Mouse (Mus musculus): ENCODE results near the gene AC124108.1. TPM values are rescaled to one million over a fixed set of nuclear protein-coding genes. Genes with fewer than 3 reads are reported as not detected.

AC124108.1 gene
- 2.9 and 4.8 TPM in 2 replicates for polyA plus RNA-seq (2014; fragmentation: Nextera tagmentation; extraction: Ambion mirVana)

- under 1% methylated on average over 34 of the region's 34 CpGs for WGBS
- H3K4me3 ChIP-seq (ENCODE audit: low read depth, low read length) = peak within 1 kb of the TSS; percentile 80
- H3K9me3 ChIP-seq (ENCODE audit: control insufficient read depth, low read length) = no peaks in the 10 kb centered on the region
- peak within 1 kb of the TSS; percentile 99 for H3K27ac ChIP-seq (ENCODE audit: low read depth, low read length)
- peak within 1 kb of the TSS; percentile 78 for H3K4me2 ChIP-seq (replicated peaks; ENCODE audit: low read depth, low read length)
- peaks cover 30% of the 10 kb centered on the region for H3K4me1 ChIP-seq (replicated peaks; ENCODE audit: control insufficient read depth, insufficient read depth, low read length)
- ATAC-seq (ENCODE audit: low FRiP score) = peak; percentile 17
- H3K27me3 ChIP-seq (ENCODE audit: control insufficient read depth, insufficient read depth, low read length) = peaks cover 2% of the 10 kb centered on the region; the same call in 1 of the 2 replicates
- DNase-seq (ENCODE audit: low spot score) = peak; percentile 72
- H3K9ac ChIP-seq (ENCODE audit: low read depth, low read length) = peak within 1 kb of the TSS; percentile 93
- H3K36me3 ChIP-seq (ENCODE audit: control insufficient read depth, insufficient read depth, low read length) = no peaks in the 10 kb centered on the region
These were observed at the start of gene AC124108.1, which contains the start of gene Lemd1 for GRCm38 (mm10) chr1:132191093-132191785. TSS of gene AC124108.1 (plus strand) at chr1:132191457. TSS of gene Lemd1 (plus strand) at chr1:132191431.

GRCm38 (mm10) chr1:132141753-132142152, 49.5 kb upstream of the AC124108.1 start:
- WGBS = 57% methylated on average over 13 of the region's 13 CpGs
- Histone ChIP-seq H3K4me2 (replicated peaks; ENCODE audit: low read depth, low read length) (no peak overlapping the region), H3K27me3 (ENCODE audit: control insufficient read depth, insufficient read depth, low read length) (peaks cover 20% of the 10 kb centered on the region), H3K27ac (ENCODE audit: low read depth, low read length) (no peak overlapping the region), H3K4me1 (replicated peaks; ENCODE audit: control insufficient read depth, insufficient read depth, low read length) (peaks cover 9% of the 10 kb centered on the region), H3K4me3 (ENCODE audit: low read depth, low read length) (no peak overlapping the region), H3K9me3 (ENCODE audit: control insufficient read depth, low read length) (no peaks in the 10 kb centered on the region), H3K36me3 (ENCODE audit: control insufficient read depth, insufficient read depth, low read length) (no peaks in the 10 kb centered on the region), H3K9ac (ENCODE audit: low read depth, low read length) (no peak overlapping the region)
- ATAC-seq (ENCODE audit: low FRiP score) (no peak), DNase-seq (ENCODE audit: low spot score) (no peak)

- ATAC-seq (ENCODE audit: low FRiP score) (no peak), DNase-seq (ENCODE audit: low spot score) (no peak)
- no peak overlapping the region for H3K4me2 ChIP-seq (replicated peaks; ENCODE audit: low read depth, low read length)
- no peak overlapping the region for H3K9ac ChIP-seq (ENCODE audit: low read depth, low read length)
- peaks cover 17% of the 10 kb centered on the region for H3K27me3 ChIP-seq (ENCODE audit: control insufficient read depth, insufficient read depth, low read length)
- peaks cover 9% of the 10 kb centered on the region for H3K4me1 ChIP-seq (replicated peaks; ENCODE audit: control insufficient read depth, insufficient read depth, low read length)
- H3K27ac ChIP-seq (ENCODE audit: low read depth, low read length) = no peak overlapping the region
- no peaks in the 10 kb centered on the region for H3K9me3 ChIP-seq (ENCODE audit: control insufficient read depth, low read length)
- no peaks in the 10 kb centered on the region for H3K36me3 ChIP-seq (ENCODE audit: control insufficient read depth, insufficient read depth, low read length)
- 78% methylated on average over 5 of the region's 5 CpGs for WGBS
- no peak overlapping the region for H3K4me3 ChIP-seq (ENCODE audit: low read depth, low read length)
These were observed 48.2 kb upstream of the AC124108.1 start for GRCm38 (mm10) chr1:132143079-132143478.

- no peak overlapping the region for H3K9ac ChIP-seq (ENCODE audit: low read depth, low read length)
- ATAC-seq (ENCODE audit: low FRiP score) = no peak
- 74% methylated on average over 4 of the region's 4 CpGs for WGBS
- peaks cover 9% of the 10 kb centered on the region for H3K4me1 ChIP-seq (replicated peaks; ENCODE audit: control insufficient read depth, insufficient read depth, low read length)
- H3K4me3 ChIP-seq (ENCODE audit: low read depth, low read length) = no peak overlapping the region
- H3K4me2 ChIP-seq (replicated peaks; ENCODE audit: low read depth, low read length) = no peak overlapping the region
- H3K27ac ChIP-seq (ENCODE audit: low read depth, low read length) = no peak overlapping the region
- no peaks in the 10 kb centered on the region for H3K36me3 ChIP-seq (ENCODE audit: control insufficient read depth, insufficient read depth, low read length)
- no peaks in the 10 kb centered on the region for H3K9me3 ChIP-seq (ENCODE audit: control insufficient read depth, low read length)
- DNase-seq (ENCODE audit: low spot score) = no peak
- peaks cover 11% of the 10 kb centered on the region for H3K27me3 ChIP-seq (ENCODE audit: control insufficient read depth, insufficient read depth, low read length)
These were observed 47.5 kb upstream of the AC124108.1 start for GRCm38 (mm10) chr1:132143730-132144129.

GRCm38 (mm10) chr1:132144223-132144622, 47.0 kb upstream of the AC124108.1 start:
- H3K4me3 ChIP-seq (ENCODE audit: low read depth, low read length) = no peak overlapping the region

GRCm38 (mm10) chr1:132144837-132145236, 46.4 kb upstream of the AC124108.1 start:
- DNase-seq (ENCODE audit: low spot score) (no peak), ATAC-seq (ENCODE audit: low FRiP score) (no peak)
- H3K27me3 ChIP-seq (ENCODE audit: control insufficient read depth, insufficient read depth, low read length) = peaks cover under 1% of the 10 kb centered on the region; the same call in 1 of the 2 replicates
- no peaks in the 10 kb centered on the region for H3K36me3 ChIP-seq (ENCODE audit: control insufficient read depth, insufficient read depth, low read length)
- H3K4me2 ChIP-seq (replicated peaks; ENCODE audit: low read depth, low read length) = no peak overlapping the region
- 75% methylated on average over 3 of the region's 3 CpGs for whole genome bisulfite sequencing
- H3K4me3 ChIP-seq (ENCODE audit: low read depth, low read length) = no peak overlapping the region
- H3K9ac ChIP-seq (ENCODE audit: low read depth, low read length) = no peak overlapping the region
- no peaks in the 10 kb centered on the region for H3K4me1 ChIP-seq (replicated peaks; ENCODE audit: control insufficient read depth, insufficient read depth, low read length)
- H3K27ac ChIP-seq (ENCODE audit: low read depth, low read length) = no peak overlapping the region
- no peaks in the 10 kb centered on the region for H3K9me3 ChIP-seq (ENCODE audit: control insufficient read depth, low read length)

More at GRCm38 (mm10) chr1:132144223-132144622, 47.0 kb upstream of the AC124108.1 start:
- no peak overlapping the region for H3K9ac ChIP-seq (ENCODE audit: low read depth, low read length)
- WGBS = 12% methylated on average over 2 of the region's 2 CpGs
- ATAC-seq (ENCODE audit: low FRiP score) (no peak), DNase-seq (ENCODE audit: low spot score) (peak; percentile 58)
- no peak overlapping the region for H3K27ac ChIP-seq (ENCODE audit: low read depth, low read length)
- peaks cover 4% of the 10 kb centered on the region; the same call in 1 of the 2 replicates for H3K4me1 ChIP-seq (replicated peaks; ENCODE audit: control insufficient read depth, insufficient read depth, low read length)
- H3K36me3 ChIP-seq (ENCODE audit: control insufficient read depth, insufficient read depth, low read length) = no peaks in the 10 kb centered on the region
- H3K27me3 ChIP-seq (ENCODE audit: control insufficient read depth, insufficient read depth, low read length) = peaks cover 6% of the 10 kb centered on the region; the same call in 1 of the 2 replicates
- no peak overlapping the region for H3K4me2 ChIP-seq (replicated peaks; ENCODE audit: low read depth, low read length)
- H3K9me3 ChIP-seq (ENCODE audit: control insufficient read depth, low read length) = no peaks in the 10 kb centered on the region

GRCm38 (mm10) chr1:132145973-132146685, 45.1 kb upstream of the AC124108.1 start:
- no peaks in the 10 kb centered on the region for H3K9me3 ChIP-seq (ENCODE audit: control insufficient read depth, low read length)
- no peak for DNase-seq (ENCODE audit: low spot score)
- no peak overlapping the region for H3K9ac ChIP-seq (ENCODE audit: low read depth, low read length)
- ATAC-seq (ENCODE audit: low FRiP score) = no peak
- no peak overlapping the region for H3K27ac ChIP-seq (ENCODE audit: low read depth, low read length)
- H3K4me1 ChIP-seq (replicated peaks; ENCODE audit: control insufficient read depth, insufficient read depth, low read length) = no peaks in the 10 kb centered on the region
- H3K4me3 ChIP-seq (ENCODE audit: low read depth, low read length) = no peak overlapping the region
- H3K27me3 ChIP-seq (ENCODE audit: control insufficient read depth, insufficient read depth, low read length) = no peaks in the 10 kb centered on the region
- 90% methylated on average over 8 of the region's 8 CpGs for WGBS
- no peaks in the 10 kb centered on the region for H3K36me3 ChIP-seq (ENCODE audit: control insufficient read depth, insufficient read depth, low read length)
- no peak overlapping the region for H3K4me2 ChIP-seq (replicated peaks; ENCODE audit: low read depth, low read length)

GRCm38 (mm10) chr1:132149410-132149809, 41.8 kb upstream of the AC124108.1 start:
- Histone ChIP-seq H3K4me2 (replicated peaks; ENCODE audit: low read depth, low read length) (no peak overlapping the region), H3K9me3 (ENCODE audit: control insufficient read depth, low read length) (no peaks in the 10 kb centered on the region), H3K9ac (ENCODE audit: low read depth, low read length) (no peak overlapping the region), H3K4me3 (ENCODE audit: low read depth, low read length) (no peak overlapping the region), H3K27ac (ENCODE audit: low read depth, low read length) (no peak overlapping the region), H3K4me1 (replicated peaks; ENCODE audit: control insufficient read depth, insufficient read depth, low read length) (0 out of 2 replicates have a peak, but pooled peaks cover 4% of the 10 kb centered on the region), H3K36me3 (ENCODE audit: control insufficient read depth, insufficient read depth, low read length) (no peaks in the 10 kb centered on the region), H3K27me3 (ENCODE audit: control insufficient read depth, insufficient read depth, low read length) (no peaks in the 10 kb centered on the region)
- DNase-seq (ENCODE audit: low spot score) (no peak), ATAC-seq (ENCODE audit: low FRiP score) (no peak)
- 60% methylated on average over 2 of the region's 2 CpGs for WGBS
